Mouse (Mus musculus): ENCODE results near the gene Slc25a33. TPM values are rescaled to one million over a fixed set of nuclear protein-coding genes. Genes with fewer than 3 reads are reported as not detected.

The Slc25a33 gene
- polyA plus RNA-seq, 1 experiment from 2014 or later: 48.4 TPM

- 98% methylated on average over 2 of the region's 2 CpGs for WGBS
- no peaks in the 10 kb centered on the region for H3K36me3 ChIP-seq (ENCODE audit: control insufficient read depth, insufficient read depth, low read length)
- no peak for ATAC-seq (ENCODE audit: low read depth)
- no peak overlapping the region for H3K4me2 ChIP-seq (ENCODE audit: low read depth, low read length)
- H3K9ac ChIP-seq (replicated peaks; ENCODE audit: low read depth, low read length): no peak overlapping the region
- H3K27ac ChIP-seq (ENCODE audit: low read depth, low read length): no peak overlapping the region
- no peaks in the 10 kb centered on the region for H3K9me3 ChIP-seq (ENCODE audit: control insufficient read depth, low read length)
- H3K27me3 ChIP-seq (ENCODE audit: control insufficient read depth, insufficient read depth, low read length): no peaks in the 10 kb centered on the region
- H3K4me3 ChIP-seq (ENCODE audit: low read depth, low read length): no peak overlapping the region
- H3K4me1 ChIP-seq (ENCODE audit: control insufficient read depth, insufficient read depth, low read length): peaks cover 4% of the 10 kb centered on the region; the same call in 1 of the 2 replicates
Observed at GRCm38 (mm10) chr4:149790969-149791368, 16.9 kb upstream of the Slc25a33 start.

- Histone ChIP-seq H3K36me3 (ENCODE audit: control insufficient read depth, insufficient read depth, low read length) (no peaks in the 10 kb centered on the region), H3K27ac (ENCODE audit: low read depth, low read length) (no peak overlapping the region; the same call in 1 of the 2 replicates), H3K9me3 (ENCODE audit: control insufficient read depth, low read length) (no peaks in the 10 kb centered on the region), H3K9ac (replicated peaks; ENCODE audit: low read depth, low read length) (no peak overlapping the region), H3K4me2 (ENCODE audit: low read depth, low read length) (no peak overlapping the region), H3K4me3 (ENCODE audit: low read depth, low read length) (no peak overlapping the region), H3K4me1 (ENCODE audit: control insufficient read depth, insufficient read depth, low read length) (peaks cover 4% of the 10 kb centered on the region; the same call in 1 of the 2 replicates), H3K27me3 (ENCODE audit: control insufficient read depth, insufficient read depth, low read length) (no peaks in the 10 kb centered on the region)
- 0 out of 2 replicates have a peak, but pooled peaks have one; percentile 44 for ATAC-seq (ENCODE audit: low read depth)
- WGBS: 55% methylated on average over 4 of the region's 4 CpGs
Observed at GRCm38 (mm10) chr4:149790546-149790945, 16.5 kb upstream of the Slc25a33 start.

GRCm38 (mm10) chr4:149789421-149790194 lies 15.5 kb upstream of the Slc25a33 start:
- no peak overlapping the region for H3K27ac ChIP-seq (ENCODE audit: low read depth, low read length)
- ATAC-seq (ENCODE audit: low read depth): no peak

GRCm38 (mm10) chr4:149784901-149785300 lies 10.8 kb upstream of the Slc25a33 start:
- Histone ChIP-seq H3K4me1 (ENCODE audit: control insufficient read depth, insufficient read depth, low read length) (no peaks in the 10 kb centered on the region), H3K9ac (replicated peaks; ENCODE audit: low read depth, low read length) (no peak overlapping the region), H3K4me3 (ENCODE audit: low read depth, low read length) (no peak overlapping the region), H3K4me2 (ENCODE audit: low read depth, low read length) (no peak overlapping the region), H3K27me3 (ENCODE audit: control insufficient read depth, insufficient read depth, low read length) (no peaks in the 10 kb centered on the region), H3K27ac (ENCODE audit: low read depth, low read length) (no peak overlapping the region), H3K9me3 (ENCODE audit: control insufficient read depth, low read length) (no peaks in the 10 kb centered on the region), H3K36me3 (ENCODE audit: control insufficient read depth, insufficient read depth, low read length) (no peaks in the 10 kb centered on the region)
- no peak for ATAC-seq (ENCODE audit: low read depth)
- 86% methylated on average over 5 of the region's 5 CpGs for WGBS

More at GRCm38 (mm10) chr4:149789421-149790194, 15.5 kb upstream of the Slc25a33 start:
- Histone ChIP-seq H3K4me1 (ENCODE audit: control insufficient read depth, insufficient read depth, low read length) (peaks cover 4% of the 10 kb centered on the region; the same call in 1 of the 2 replicates), H3K36me3 (ENCODE audit: control insufficient read depth, insufficient read depth, low read length) (no peaks in the 10 kb centered on the region), H3K4me3 (ENCODE audit: low read depth, low read length) (no peak overlapping the region), H3K9ac (replicated peaks; ENCODE audit: low read depth, low read length) (no peak overlapping the region), H3K4me2 (ENCODE audit: low read depth, low read length) (no peak overlapping the region), H3K27me3 (ENCODE audit: control insufficient read depth, insufficient read depth, low read length) (no peaks in the 10 kb centered on the region), H3K9me3 (ENCODE audit: control insufficient read depth, low read length) (no peaks in the 10 kb centered on the region)
- 80% methylated on average over 13 of the region's 13 CpGs for WGBS

- ATAC-seq (ENCODE audit: low read depth): no peak
Observed at GRCm38 (mm10) chr4:149784371-149784770, 10.3 kb upstream of the Slc25a33 start.

GRCm38 (mm10) chr4:149782975-149783374 lies 8.9 kb upstream of the Slc25a33 start:
- 78% methylated on average over 8 of the region's 8 CpGs for WGBS
- H3K9me3 ChIP-seq (ENCODE audit: control insufficient read depth, low read length): no peaks in the 10 kb centered on the region
- no peaks in the 10 kb centered on the region for H3K27me3 ChIP-seq (ENCODE audit: control insufficient read depth, insufficient read depth, low read length)
- no peak overlapping the region for H3K9ac ChIP-seq (replicated peaks; ENCODE audit: low read depth, low read length)
- no peak overlapping the region for H3K4me2 ChIP-seq (ENCODE audit: low read depth, low read length)
- no peak for ATAC-seq (ENCODE audit: low read depth)
- no peaks in the 10 kb centered on the region for H3K4me1 ChIP-seq (ENCODE audit: control insufficient read depth, insufficient read depth, low read length)
- H3K4me3 ChIP-seq (ENCODE audit: low read depth, low read length): no peak overlapping the region
- no peaks in the 10 kb centered on the region for H3K36me3 ChIP-seq (ENCODE audit: control insufficient read depth, insufficient read depth, low read length)
- no peak overlapping the region for H3K27ac ChIP-seq (ENCODE audit: low read depth, low read length)

More at GRCm38 (mm10) chr4:149784371-149784770, 10.3 kb upstream of the Slc25a33 start:
- Histone ChIP-seq H3K4me3 (ENCODE audit: low read depth, low read length) (no peak overlapping the region), H3K27me3 (ENCODE audit: control insufficient read depth, insufficient read depth, low read length) (no peaks in the 10 kb centered on the region), H3K4me1 (ENCODE audit: control insufficient read depth, insufficient read depth, low read length) (no peaks in the 10 kb centered on the region), H3K36me3 (ENCODE audit: control insufficient read depth, insufficient read depth, low read length) (no peaks in the 10 kb centered on the region), H3K27ac (ENCODE audit: low read depth, low read length) (no peak overlapping the region), H3K9ac (replicated peaks; ENCODE audit: low read depth, low read length) (no peak overlapping the region), H3K9me3 (ENCODE audit: control insufficient read depth, low read length) (no peaks in the 10 kb centered on the region), H3K4me2 (ENCODE audit: low read depth, low read length) (no peak overlapping the region)
- WGBS: 95% methylated on average over 9 of the region's 9 CpGs

- H3K36me3 ChIP-seq (ENCODE audit: control insufficient read depth, insufficient read depth, low read length): no peaks in the 10 kb centered on the region
- no peak overlapping the region for H3K4me3 ChIP-seq (ENCODE audit: low read depth, low read length)
- H3K4me1 ChIP-seq (ENCODE audit: control insufficient read depth, insufficient read depth, low read length): no peaks in the 10 kb centered on the region
- H3K9me3 ChIP-seq (ENCODE audit: control insufficient read depth, low read length): no peaks in the 10 kb centered on the region
- no peak overlapping the region for H3K9ac ChIP-seq (replicated peaks; ENCODE audit: low read depth, low read length)
- WGBS: 73% methylated on average over 13 of the region's 13 CpGs
- H3K4me2 ChIP-seq (ENCODE audit: low read depth, low read length): no peak overlapping the region
- no peaks in the 10 kb centered on the region for H3K27me3 ChIP-seq (ENCODE audit: control insufficient read depth, insufficient read depth, low read length)
- no peak overlapping the region for H3K27ac ChIP-seq (ENCODE audit: low read depth, low read length)
- ATAC-seq (ENCODE audit: low read depth): no peak
Observed at GRCm38 (mm10) chr4:149780565-149781356, 6.7 kb upstream of the Slc25a33 start.

- Histone ChIP-seq H3K27me3 (ENCODE audit: control insufficient read depth, insufficient read depth, low read length) (no peaks in the 10 kb centered on the region), H3K4me2 (ENCODE audit: low read depth, low read length) (no peak overlapping the region), H3K4me3 (ENCODE audit: low read depth, low read length) (no peak overlapping the region), H3K36me3 (ENCODE audit: control insufficient read depth, insufficient read depth, low read length) (no peaks in the 10 kb centered on the region), H3K9me3 (ENCODE audit: control insufficient read depth, low read length) (no peaks in the 10 kb centered on the region), H3K27ac (ENCODE audit: low read depth, low read length) (no peak overlapping the region), H3K4me1 (ENCODE audit: control insufficient read depth, insufficient read depth, low read length) (no peaks in the 10 kb centered on the region), H3K9ac (replicated peaks; ENCODE audit: low read depth, low read length) (no peak overlapping the region)
- 84% methylated on average over 9 of the region's 9 CpGs for WGBS
- ATAC-seq (ENCODE audit: low read depth): no peak
Observed at GRCm38 (mm10) chr4:149779966-149780365, 5.9 kb upstream of the Slc25a33 start.

- Histone ChIP-seq H3K27me3 (ENCODE audit: control insufficient read depth, insufficient read depth, low read length) (no peaks in the 10 kb centered on the region), H3K9ac (replicated peaks; ENCODE audit: low read depth, low read length) (no peak overlapping the region), H3K36me3 (ENCODE audit: control insufficient read depth, insufficient read depth, low read length) (no peaks in the 10 kb centered on the region), H3K4me3 (ENCODE audit: low read depth, low read length) (no peak overlapping the region), H3K9me3 (ENCODE audit: control insufficient read depth, low read length) (no peaks in the 10 kb centered on the region), H3K4me2 (ENCODE audit: low read depth, low read length) (no peak overlapping the region), H3K27ac (ENCODE audit: low read depth, low read length) (no peak overlapping the region), H3K4me1 (ENCODE audit: control insufficient read depth, insufficient read depth, low read length) (peaks cover 14% of the 10 kb centered on the region; the same call in 1 of the 2 replicates)
- ATAC-seq (ENCODE audit: low read depth): no peak
- WGBS: 83% methylated on average over 9 of the region's 9 CpGs
Observed at GRCm38 (mm10) chr4:149777126-149777525, 3.0 kb upstream of the Slc25a33 start.

Data from neural tube, embryonic 14.5 days (tissue).